Mouse (Mus musculus) liver, embryonic 14.5 days (tissue): ENCODE data around the gene Fmnl1.

Experiments
- CTCF ChIP-seq: IDR thresholded peaks from 2 replicates; pipeline ENCODE4 v1.5.1; 2016; ENCODE audit warnings: antibody characterized with exemption, low read depth, control low read depth
- EP300 ChIP-seq: IDR thresholded peaks from 2 replicates; pipeline ENCODE4 v1.6.1; 2016; ENCODE audit warnings: antibody characterized with exemption, low read depth

GRCm38 (mm10) chr11:103139951-103140762, 30.8 kb upstream of the Fmnl1 start:
- TF ChIP-seq CTCF (no peak), EP300 (no peak)
